Mouse (Mus musculus) megakaryocyte, adult 5-6 weeks (primary cell): ENCODE measurements around the gene Olfr378. TPM values are rescaled to one million over a fixed set of nuclear protein-coding genes. Genes with fewer than 3 reads are reported as not detected.

ENCODE experiments used
- ATAC-seq: 2 replicates; pipeline ENCODE4 v1.8.0; 2016; ENCODE audit warnings: mild to moderate bottlenecking, inconsistent platforms; ENCODE audit not compliant: poor library complexity, severe bottlenecking
- total RNA-seq, 2 experiments: library from RNA; stranded (forward) in 1 of 2; stranded (reverse) in 1 of 2; fragments of 153-499, 151-499 nt in 1 of 2; fragments of 221-1000, 200-1000 nt in 1 of 2; gene quantifications; 2 replicates each; pipeline versions ENCODE4 v1.2.3 to v1.2.4; 2015 to 2017

Olfr378 gene
- total RNA-seq (2015) = not detected in 2 replicates
- total RNA-seq (2017) = not detected in 2 replicates

GRCm38 (mm10) chr11:73428377-73428776 is at the start of gene Olfr378:
Olfr378 (minus strand) TSS chr11:73428477.
- no peak for ATAC-seq

DNA sequence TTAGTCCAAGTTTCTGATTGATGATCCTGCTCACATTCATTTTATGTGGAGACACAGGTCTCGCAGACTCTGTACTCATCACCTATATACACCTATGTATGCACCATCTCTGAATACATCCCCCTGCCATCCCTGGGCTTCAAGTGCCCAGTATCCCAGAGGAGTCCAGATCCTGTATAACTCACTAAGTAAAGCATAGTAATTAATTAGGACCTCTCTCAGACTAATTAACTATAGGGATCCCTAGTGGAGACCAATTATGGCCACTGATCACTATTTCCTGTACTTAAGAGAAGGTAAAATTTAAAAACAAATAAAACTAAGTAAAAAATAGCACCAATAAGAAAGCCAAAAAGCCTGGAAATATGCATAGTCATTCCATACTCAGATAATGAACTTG is 29.1 kb upstream of the Olfr378 start, which contains the start of gene Olfr380:
Gene Olfr380 (minus strand): TSS at position 101 of the 400 bp plus-strand sequence.
- ATAC-seq = no peak

- no peak for ATAC-seq
These were observed 28.8 kb downstream of the Olfr378 start, which contains the start of gene Olfr1 for GRCm38 (mm10) chr11:73399514-73399913. Olfr1 (minus strand) TSS chr11:73399614.

DNA sequence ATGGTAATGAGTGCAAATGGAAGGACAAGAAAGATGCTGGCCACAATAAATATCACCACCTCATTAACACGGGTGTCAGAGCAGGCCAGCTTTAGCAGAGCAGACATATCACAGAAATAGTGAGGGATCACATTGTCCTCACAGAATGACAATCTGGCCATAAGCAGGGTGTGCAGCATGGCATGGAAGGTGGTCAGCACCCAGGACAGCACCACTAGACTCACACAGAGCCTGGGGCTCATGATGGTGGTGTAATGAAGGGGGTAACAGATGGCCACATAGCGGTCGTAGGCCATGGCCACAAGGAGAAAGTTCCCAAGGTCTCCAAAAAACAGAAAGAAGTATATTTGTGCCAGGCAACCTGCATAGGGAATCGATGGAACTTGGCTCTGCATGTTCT is 32.9 kb downstream of the Olfr378 start:
- ATAC-seq = no peak

Other genes with a start within 250 kb of the Olfr378 start
- gene Ctns, start 229.4 kb downstream of the Olfr378 start, total RNA-seq (2015) = 18.4 and 19.3 TPM in 2 replicates
- gene Ctns, start 229.4 kb downstream of the Olfr378 start, total RNA-seq (2017) = 21.0 and 23.3 TPM in 2 replicates
- 1.1 and 1.6 TPM in 2 replicates for gene Shpk, start 229.0 kb downstream of the Olfr378 start, total RNA-seq (2015)
- gene Shpk, start 229.0 kb downstream of the Olfr378 start, total RNA-seq (2017) = 1.1 and 2.2 TPM in 2 replicates
- not detected in 2 replicates for gene Trpv1, start 194.2 kb downstream of the Olfr378 start, total RNA-seq (2015)
- not detected in 2 replicates for gene Trpv1, start 194.2 kb downstream of the Olfr378 start, total RNA-seq (2017)
- not detected in 2 replicates for gene Trpv3, start 161.1 kb downstream of the Olfr378 start, total RNA-seq (2015)
- not detected in 2 replicates for gene Trpv3, start 161.1 kb downstream of the Olfr378 start, total RNA-seq (2017)
- 1.1 and 1.3 TPM in 2 replicates for gene Aspa, start 98.9 kb downstream of the Olfr378 start, total RNA-seq (2015)
- 1.7 and 2.2 TPM in 2 replicates for gene Aspa, start 98.9 kb downstream of the Olfr378 start, total RNA-seq (2017)
- gene Gm49340, start 98.7 kb downstream of the Olfr378 start, total RNA-seq (2015) = not detected in 2 replicates
- gene Gm49340, start 98.7 kb downstream of the Olfr378 start, total RNA-seq (2017) = not detected in 2 replicates
- not detected in 2 replicates for gene Spata22, start 98.7 kb downstream of the Olfr378 start, total RNA-seq (2015)
- gene Spata22, start 98.7 kb downstream of the Olfr378 start, total RNA-seq (2017) = not detected in 2 replicates
- not detected in 2 replicates for gene Olfr20, start 77.7 kb downstream of the Olfr378 start, total RNA-seq (2015)
- gene Olfr20, start 77.7 kb downstream of the Olfr378 start, total RNA-seq (2017) = not detected in 2 replicates
- not detected in 2 replicates for gene Olfr376, start 57.2 kb downstream of the Olfr378 start, total RNA-seq (2015)
- gene Olfr376, start 57.2 kb downstream of the Olfr378 start, total RNA-seq (2017) = not detected in 2 replicates
- gene Olfr1, start 28.9 kb downstream of the Olfr378 start, total RNA-seq (2015) = not detected in 2 replicates
- gene Olfr1, start 28.9 kb downstream of the Olfr378 start, total RNA-seq (2017) = not detected in 2 replicates
- not detected in 2 replicates for gene Olfr380, start 29.0 kb upstream of the Olfr378 start, total RNA-seq (2015)
- gene Olfr380, start 29.0 kb upstream of the Olfr378 start, total RNA-seq (2017) = not detected in 2 replicates
- not detected in 2 replicates for gene Olfr381, start 63.1 kb upstream of the Olfr378 start, total RNA-seq (2015)
- gene Olfr381, start 63.1 kb upstream of the Olfr378 start, total RNA-seq (2017) = not detected in 2 replicates
- not detected in 2 replicates for gene Olfr382, start 88.7 kb upstream of the Olfr378 start, total RNA-seq (2015)
- gene Olfr382, start 88.7 kb upstream of the Olfr378 start, total RNA-seq (2017) = not detected in 2 replicates
- not detected in 2 replicates for gene Olfr385, start 164.5 kb upstream of the Olfr378 start, total RNA-seq (2015)
- gene Olfr385, start 164.5 kb upstream of the Olfr378 start, total RNA-seq (2017) = not detected in 2 replicates
- not detected in 2 replicates for gene Olfr384, start 170.1 kb upstream of the Olfr378 start, total RNA-seq (2015)
- gene Olfr384, start 170.1 kb upstream of the Olfr378 start, total RNA-seq (2017) = not detected in 2 replicates